Mouse (Mus musculus) myocyte (in vitro differentiated cells): ENCODE measurements around the gene Clip1.

ENCODE experiments used
- CEBPB ChIP-seq: IDR thresholded peaks from 2 replicates; pipeline ENCODE4 v1.6.1; 2011; ENCODE audit warnings: mild to moderate bottlenecking, moderate library complexity; ENCODE audit not compliant: poor library complexity, insufficient read depth, severe bottlenecking
- E2F4 ChIP-seq: IDR thresholded peaks from one replicate; pipeline ENCODE4 v1.6.1; 2011; ENCODE audit warnings: mild to moderate bottlenecking, control low read depth, moderate library complexity; ENCODE audit not compliant: insufficient read depth
- MAX ChIP-seq: IDR thresholded peaks from one replicate; pipeline ENCODE4 v1.6.1; 2011; ENCODE audit warnings: low read depth, mild to moderate bottlenecking, control low read depth
- MYOD1 ChIP-seq, 3 experiments: IDR thresholded peaks; one replicate each; pipeline ENCODE4 v1.6.1; 2011; ENCODE audit warnings: control low read depth in 2 of 3, low read depth in 2 of 3, mild to moderate bottlenecking in 2 of 3, moderate library complexity in 1 of 3; ENCODE audit not compliant: insufficient read length in 2 of 3, control insufficient read depth in 1 of 3
- MYOG ChIP-seq, 3 experiments: IDR thresholded peaks; one replicate each; pipeline ENCODE4 v1.6.1; 2011; ENCODE audit warnings: control low read depth in 2 of 3, low read depth in 2 of 3, mild to moderate bottlenecking in 2 of 3; ENCODE audit not compliant: insufficient read length in 2 of 3, control insufficient read depth in 1 of 3, insufficient read depth in 1 of 3
- POLR2A ChIP-seq: IDR thresholded peaks from one replicate; pipeline ENCODE4 v1.6.1; 2011; ENCODE audit warnings: low read depth, mild to moderate bottlenecking, control low read depth, moderate library complexity; ENCODE audit not compliant: insufficient read length
- POLR2AphosphoS2 ChIP-seq: IDR thresholded peaks from one replicate; pipeline ENCODE4 v1.6.1; 2011; ENCODE audit warnings: low read depth, control low read depth; ENCODE audit not compliant: insufficient read length
- REST ChIP-seq: IDR thresholded peaks from one replicate; pipeline ENCODE4 v1.6.1; 2011; ENCODE audit warnings: mild to moderate bottlenecking, control low read depth, moderate library complexity; ENCODE audit not compliant: insufficient read depth, insufficient read length
- SRF ChIP-seq: IDR thresholded peaks from one replicate; pipeline ENCODE4 v1.6.1; 2011; ENCODE audit warnings: low read depth; ENCODE audit not compliant: control insufficient read depth, insufficient read length
- TCF12 ChIP-seq: IDR thresholded peaks from one replicate; pipeline ENCODE4 v1.6.1; 2011; ENCODE audit warnings: mild to moderate bottlenecking, control low read depth; ENCODE audit not compliant: poor library complexity, insufficient read depth, severe bottlenecking
- TCF3 ChIP-seq: IDR thresholded peaks from one replicate; pipeline ENCODE4 v1.6.1; 2011; ENCODE audit warnings: low read depth, control low read depth; ENCODE audit not compliant: insufficient read length
- USF1 ChIP-seq: IDR thresholded peaks from one replicate; pipeline ENCODE4 v1.6.1; 2011; ENCODE audit warnings: low read depth, mild to moderate bottlenecking, control low read depth, moderate library complexity

- no peak for TF ChIP-seq POLR2A
- TF ChIP-seq USF1, result no peak
- TF ChIP-seq MAX, result no peak
- no peak for TF ChIP-seq CEBPB
- no peak for TF ChIP-seq TCF12
- no peak for TF ChIP-seq POLR2AphosphoS2
- no peak for TF ChIP-seq SRF
- TF ChIP-seq E2F4, result no peak
- TF ChIP-seq TCF3, result no peak
- TF ChIP-seq MYOG (IDR thresholded peaks at IDR 0.05; ENCODE audit: control insufficient read depth in 1 of 3, insufficient read depth in 1 of 3, insufficient read length in 2 of 3, low read depth in 2 of 3), result no peak
- TF ChIP-seq MYOD1 (IDR thresholded peaks at IDR 0.05; ENCODE audit: control insufficient read depth in 1 of 3, insufficient read length in 2 of 3, low read depth in 2 of 3), result no peak
- TF ChIP-seq REST, result no peak
Observed at GRCm38 (mm10) chr5:123657651-123658050, 26.8 kb downstream of the Clip1 start.
